ENCODE assay signal across 10 mouse cellular contexts in genomic region chr12:105836196-105836595, GRCm38 (mm10). TPM values are rescaled to one million over a fixed set of nuclear protein-coding genes. Genes with fewer than 3 reads are reported as not detected.
DNase-seq lines count a peak whose midpoint lies in the region; ATAC-seq and TF ChIP-seq lines count a peak whose summit lies in the region.
"Had no signal": no experiment of that assay in that cellular context is flagged by ENCODE, and none has a peak within 500 bp of the region (broad histone marks: within the 10 kb centered on the region; RNA-seq: fewer than 3 reads in every experiment).

No protein-coding gene starts in this region.

- no peaks in the 10 kb centered on the region for H3K9me3 ChIP-seq in liver, postnatal 0 days (ENCODE audit: low read length)
- H3K9me3 ChIP-seq in forebrain, embryonic 12.5 days = 0 out of 2 replicates have a peak, but pooled peaks cover 6% of the 10 kb centered on the region
- H3K9me3 ChIP-seq: hindbrain, embryonic 15.5 days; megakaryocyte, embryonic 14.5 days had no signal

- H3K27ac ChIP-seq in liver, postnatal 0 days (ENCODE audit: low read depth) = no peak overlapping the region
- no peak overlapping the region for H3K27ac ChIP-seq in forebrain, embryonic 12.5 days

- 86% methylated on average over 2 of the region's 2 CpGs for WGBS in liver, postnatal 0 days (ENCODE audit: insufficient replicate concordance)
- 78% methylated on average over 2 of the region's 2 CpGs for WGBS in forebrain, embryonic 12.5 days

- no peak for TF ChIP-seq EP300 in liver, postnatal 0 days (IDR thresholded peaks at IDR 0.05; ENCODE audit: low read depth)

- intact Hi-C loops in gastrocnemius, postnatal 36 days (cut with DNase I) = loop anchor here (5.0 kb wide), 1 partner anchor 221 kb away; no protein-coding TSS in a partner anchor

- no peaks in the 10 kb centered on the region for H3K27me3 ChIP-seq in liver, postnatal 0 days (ENCODE audit: insufficient read depth, low read length)
- no peaks in the 10 kb centered on the region for H3K27me3 ChIP-seq in forebrain, embryonic 12.5 days
- H3K27me3 ChIP-seq: hindbrain, embryonic 15.5 days; megakaryocyte, embryonic 14.5 days had no signal

- no peaks in the 10 kb centered on the region for H3K4me1 ChIP-seq in liver, postnatal 0 days (ENCODE audit: insufficient read depth)
- H3K4me1 ChIP-seq in forebrain, embryonic 12.5 days = no peaks in the 10 kb centered on the region
- H3K4me1 ChIP-seq: hindbrain, embryonic 15.5 days; megakaryocyte, embryonic 14.5 days had no signal

- H3K36me3 ChIP-seq in liver, postnatal 0 days (replicated peaks; ENCODE audit: insufficient read depth, low read length) = peaks cover 80% of the 10 kb centered on the region
- peaks cover 68% of the 10 kb centered on the region for H3K36me3 ChIP-seq in forebrain, embryonic 12.5 days (replicated peaks)

- H3K9ac ChIP-seq in liver, postnatal 0 days (replicated peaks) = no peak overlapping the region
- H3K9ac ChIP-seq in forebrain, embryonic 12.5 days = no peak overlapping the region
- H3K9ac ChIP-seq: hindbrain, embryonic 15.5 days had no signal

- no peak for ATAC-seq in liver, postnatal 0 days
- ATAC-seq in frontal cortex, adult (ENCODE audit: low TSS enrichment) = no peak
- ATAC-seq in forebrain, embryonic 12.5 days (ENCODE audit: low FRiP score) = no peak

- H3K4me3 ChIP-seq in liver, postnatal 0 days (ENCODE audit: low read depth, low read length) = no peak overlapping the region
- no peak overlapping the region for H3K4me3 ChIP-seq in forebrain, embryonic 12.5 days (replicated peaks)
- H3K4me3 ChIP-seq: hindbrain, embryonic 15.5 days; megakaryocyte, embryonic 14.5 days had no signal

- DNase-seq in gastrocnemius, postnatal 10 days = peak; percentile 17
- no peak for DNase-seq in gastrocnemius, postnatal 36 days
- DNase-seq in right cerebral cortex, postnatal 10 days (ENCODE audit: low spot score in 2 of 2) = peak; percentile 72 to 82
- DNase-seq in right cerebral cortex, adult 18-20 months = no peak
- DNase-seq in c-Kit-positive CD71-negative TER-119-negative erythroid progenitor cells, embryonic 14.5 days (ENCODE audit: low read depth) = peak; percentile 16
- no peak for DNase-seq in liver, postnatal 0 days

- H3K4me2 ChIP-seq in liver, postnatal 0 days (ENCODE audit: low read depth, low read length) = no peak overlapping the region
- no peak overlapping the region for H3K4me2 ChIP-seq in forebrain, embryonic 12.5 days
- H3K4me2 ChIP-seq: hindbrain, embryonic 15.5 days had no signal

- TF ChIP-seq CTCF in liver, postnatal 0 days (IDR thresholded peaks at IDR 0.05; ENCODE audit: low read depth) = peak; percentile 52

RNA-seq across cellular contexts. Expression of gene Papola, which starts 51.7 kb away (rescaled TPM):
- 10 to 100 TPM; 87.5 to 97.4 TPM for total RNA-seq in gastrocnemius, postnatal 10 days (2021)
- 10 to 100 TPM; 61.5 to 69.4 TPM for total RNA-seq in gastrocnemius, postnatal 36 days (2021)
- 66.7 and 70.7 TPM in 2 replicates for polyA plus RNA-seq in liver, postnatal 0 days (2015; fragmentation: Nextera tagmentation; extraction: Ambion mirVana)
- 326 and 334 TPM in 2 replicates for polyA plus RNA-seq in forebrain, embryonic 12.5 days (2016; fragmentation: Nextera tagmentation; extraction: Ambion mirVana)

Comparison
In these comparisons a context has a peak if more than half of its experiments do, and no peak if none do; other contexts are left out.
1. DNase-seq: peak in gastrocnemius, postnatal 10 days (single experiment), right cerebral cortex, postnatal 10 days (2 of 2) and c-Kit-positive CD71-negative TER-119-negative erythroid progenitor cells, embryonic 14.5 days (single experiment); none in gastrocnemius, postnatal 36 days (0 of 2), right cerebral cortex, adult 18-20 months (single experiment) and liver, postnatal 0 days (single experiment).